Mouse (Mus musculus): ENCODE measurements around the gene Cfap43. TPM values are rescaled to one million over a fixed set of nuclear protein-coding genes. Genes with fewer than 3 reads are reported as not detected.

Gene Cfap43
- polyA plus RNA-seq, 1 experiment from 2014 or later = 0.19 TPM

DNA sequence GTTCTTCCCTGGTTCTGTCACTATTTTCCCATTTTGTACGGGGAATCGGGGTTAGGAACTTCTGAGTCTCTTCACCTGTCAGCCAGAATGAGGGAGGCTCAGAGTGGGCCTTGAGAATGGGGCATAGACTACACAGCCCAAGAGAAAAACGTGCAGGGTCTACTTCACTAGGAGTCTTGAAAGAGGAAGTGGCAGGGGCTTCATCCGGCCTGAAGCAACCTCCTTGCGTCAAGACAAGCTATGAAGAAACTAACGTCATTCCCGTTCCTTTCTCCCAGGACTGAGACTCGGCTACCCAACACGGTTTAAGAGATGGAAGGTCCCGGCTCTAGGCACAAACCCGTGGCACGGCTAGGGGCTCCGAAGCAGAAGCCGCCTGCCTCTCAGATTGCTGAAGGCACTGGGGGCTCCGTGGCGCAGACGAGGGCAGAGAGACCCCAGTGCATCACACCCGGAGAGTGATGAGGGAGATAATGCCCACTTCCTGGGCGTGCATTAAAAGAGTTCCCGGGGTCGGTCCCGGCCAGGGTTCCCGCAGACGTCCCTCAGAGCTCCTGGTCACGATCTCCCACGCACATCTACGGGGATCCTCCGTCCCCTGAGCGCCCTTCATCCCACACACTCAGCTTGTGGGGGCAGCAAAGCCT, 509 bp downstream of the Cfap43 start:
- ATAC-seq (ENCODE audit: insufficient read depth, low FRiP score, low TSS enrichment) = peak; percentile 54
- Histone ChIP-seq H3K9ac (ENCODE audit: low read length) (peak overlapping the region; percentile 93), H3K36me3 (ENCODE audit: control insufficient read depth, insufficient read depth, low read length) (no peaks in the 10 kb centered on the region), H3K4me3 (ENCODE audit: low read depth, low read length) (peak overlapping the region; percentile 80), H3K4me2 (ENCODE audit: low read depth) (peak overlapping the region; percentile 79), H3K4me1 (ENCODE audit: control insufficient read depth, insufficient read depth, low read length) (peaks cover 9% of the 10 kb centered on the region), H3K27me3 (ENCODE audit: control insufficient read depth, insufficient read depth, low read length) (no peaks in the 10 kb centered on the region), H3K27ac (ENCODE audit: low read depth, low read length) (peak overlapping the region; percentile 89), H3K9me3 (ENCODE audit: control insufficient read depth, low read length) (no peaks in the 10 kb centered on the region)
- under 1% methylated on average over 29 of the region's 29 CpGs for WGBS
- DNase-seq (ENCODE audit: low spot score) = no peak

DNA sequence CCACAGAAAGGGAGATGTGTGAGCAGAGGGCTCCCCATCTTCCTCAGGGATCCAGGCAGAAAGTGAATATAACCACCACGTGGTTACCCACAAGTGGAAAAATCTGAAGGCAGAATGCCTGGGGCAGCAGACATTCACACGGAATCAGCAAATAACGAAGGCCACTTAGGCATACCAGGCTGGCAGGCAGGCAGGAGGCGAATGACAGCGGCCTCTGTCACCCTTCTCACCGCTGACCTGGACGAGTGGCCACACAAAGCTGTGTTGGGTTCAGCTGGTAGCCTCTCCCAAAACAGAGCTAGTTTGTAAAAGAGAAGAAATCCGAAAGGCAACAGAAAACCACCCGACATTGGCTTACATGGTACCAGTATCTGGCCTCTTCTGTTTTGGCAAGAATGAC, 1.1 kb downstream of the Cfap43 start:
- ATAC-seq (ENCODE audit: insufficient read depth, low FRiP score, low TSS enrichment) = no peak
- 22% methylated on average over 9 of the region's 9 CpGs for WGBS
- no peaks in the 10 kb centered on the region for H3K9me3 ChIP-seq (ENCODE audit: control insufficient read depth, low read length)
- peaks cover 9% of the 10 kb centered on the region for H3K4me1 ChIP-seq (ENCODE audit: control insufficient read depth, insufficient read depth, low read length)
- no peaks in the 10 kb centered on the region for H3K27me3 ChIP-seq (ENCODE audit: control insufficient read depth, insufficient read depth, low read length)
- no peak overlapping the region for H3K27ac ChIP-seq (ENCODE audit: low read depth, low read length)
- H3K4me2 ChIP-seq (ENCODE audit: low read depth) = peak overlapping the region; percentile 79
- peak overlapping the region; percentile 93 for H3K9ac ChIP-seq (ENCODE audit: low read length)
- no peaks in the 10 kb centered on the region for H3K36me3 ChIP-seq (ENCODE audit: control insufficient read depth, insufficient read depth, low read length)
- no peak for DNase-seq (ENCODE audit: low spot score)
- peak overlapping the region; percentile 80 for H3K4me3 ChIP-seq (ENCODE audit: low read depth, low read length)

DNA sequence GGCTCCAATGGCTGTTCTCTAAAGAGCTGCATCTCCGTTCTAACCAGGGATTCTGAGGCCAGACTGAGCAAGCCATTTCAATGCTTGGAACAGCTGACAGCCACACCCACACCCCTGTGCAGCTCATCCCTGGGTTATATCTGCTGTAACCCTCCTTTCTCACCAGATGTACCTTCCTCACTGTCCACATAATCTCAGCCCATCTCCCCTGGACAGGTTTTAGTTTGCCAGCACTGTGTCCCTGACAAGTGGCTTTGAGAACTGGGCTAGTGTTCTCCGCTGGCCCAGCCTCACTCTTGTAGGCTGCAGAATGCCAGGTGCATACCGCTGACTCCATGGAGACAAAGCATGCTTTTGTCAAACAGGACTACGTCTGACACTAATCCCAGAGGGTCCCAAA, 1.7 kb downstream of the Cfap43 start:
- peak overlapping the region; percentile 93 for H3K9ac ChIP-seq (ENCODE audit: low read length)
- H3K4me3 ChIP-seq (ENCODE audit: low read depth, low read length) = peak overlapping the region; percentile 80
- no peak overlapping the region for H3K27ac ChIP-seq (ENCODE audit: low read depth, low read length)
- WGBS = 21% methylated on average over 4 of the region's 4 CpGs
- no peak for DNase-seq (ENCODE audit: low spot score)
- H3K27me3 ChIP-seq (ENCODE audit: control insufficient read depth, insufficient read depth, low read length) = no peaks in the 10 kb centered on the region
- ATAC-seq (ENCODE audit: insufficient read depth, low FRiP score, low TSS enrichment) = no peak
- peak overlapping the region; percentile 79 for H3K4me2 ChIP-seq (ENCODE audit: low read depth)
- H3K9me3 ChIP-seq (ENCODE audit: control insufficient read depth, low read length) = no peaks in the 10 kb centered on the region
- peaks cover 9% of the 10 kb centered on the region for H3K4me1 ChIP-seq (ENCODE audit: control insufficient read depth, insufficient read depth, low read length)
- no peaks in the 10 kb centered on the region for H3K36me3 ChIP-seq (ENCODE audit: control insufficient read depth, insufficient read depth, low read length)

DNA sequence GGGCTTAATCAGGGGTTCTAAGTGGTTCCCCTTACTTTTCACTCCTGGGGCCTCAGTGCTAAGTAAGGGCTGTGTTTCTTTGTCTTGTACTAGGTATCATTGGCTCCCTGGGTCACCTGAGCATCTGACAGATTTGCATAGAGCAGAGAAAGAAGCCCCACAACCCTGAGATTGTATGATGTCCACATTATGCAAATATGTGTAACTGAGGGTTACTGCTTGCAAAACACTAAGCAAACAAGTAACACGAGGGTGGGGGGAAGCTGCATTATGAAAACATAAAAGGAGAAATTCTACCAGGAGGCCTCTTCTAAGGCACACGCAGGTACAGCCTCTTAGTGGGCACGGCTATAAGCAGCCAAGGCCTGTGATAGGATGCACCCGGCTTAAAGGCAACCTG, 3.8 kb downstream of the Cfap43 start:
- no peaks in the 10 kb centered on the region for H3K27me3 ChIP-seq (ENCODE audit: control insufficient read depth, insufficient read depth, low read length)
- H3K36me3 ChIP-seq (ENCODE audit: control insufficient read depth, insufficient read depth, low read length) = no peaks in the 10 kb centered on the region
- ATAC-seq (ENCODE audit: insufficient read depth, low FRiP score, low TSS enrichment) (no peak), DNase-seq (ENCODE audit: low spot score) (no peak)
- no peak overlapping the region for H3K4me3 ChIP-seq (ENCODE audit: low read depth, low read length)
- no peak overlapping the region for H3K9ac ChIP-seq (ENCODE audit: low read length)
- whole genome bisulfite sequencing = 84% methylated on average over 4 of the region's 4 CpGs
- H3K27ac ChIP-seq (ENCODE audit: low read depth, low read length) = no peak overlapping the region
- no peak overlapping the region for H3K4me2 ChIP-seq (ENCODE audit: low read depth)
- peaks cover 9% of the 10 kb centered on the region for H3K4me1 ChIP-seq (ENCODE audit: control insufficient read depth, insufficient read depth, low read length)
- H3K9me3 ChIP-seq (ENCODE audit: control insufficient read depth, low read length) = no peaks in the 10 kb centered on the region

DNA sequence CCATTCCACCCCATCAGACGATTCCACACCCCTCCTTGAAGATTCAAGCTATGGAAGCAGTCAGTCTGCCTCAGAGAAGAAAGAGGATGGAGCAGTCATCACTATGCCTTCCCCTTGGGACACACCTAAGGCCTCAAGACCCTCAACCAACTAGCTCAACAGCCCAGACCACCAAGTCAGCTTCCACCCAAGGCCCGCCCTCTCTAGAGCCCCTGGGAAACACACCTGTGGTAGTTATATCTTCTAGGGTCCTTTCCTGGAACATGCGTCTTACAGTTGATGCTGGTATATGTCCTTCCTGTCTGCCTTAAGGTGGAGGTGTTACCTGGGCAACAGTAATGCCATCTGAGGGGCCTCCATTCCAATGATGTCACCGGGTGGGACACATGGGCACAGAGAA, 4.9 kb downstream of the Cfap43 start:
- no peaks in the 10 kb centered on the region for H3K9me3 ChIP-seq (ENCODE audit: control insufficient read depth, low read length)
- WGBS = 89% methylated on average over 4 of the region's 4 CpGs
- H3K27ac ChIP-seq (ENCODE audit: low read depth, low read length) = no peak overlapping the region
- H3K4me2 ChIP-seq (ENCODE audit: low read depth) = no peak overlapping the region
- ATAC-seq (ENCODE audit: insufficient read depth, low FRiP score, low TSS enrichment) = no peak
- peaks cover 12% of the 10 kb centered on the region for H3K4me1 ChIP-seq (ENCODE audit: control insufficient read depth, insufficient read depth, low read length)
- no peaks in the 10 kb centered on the region for H3K36me3 ChIP-seq (ENCODE audit: control insufficient read depth, insufficient read depth, low read length)
- no peaks in the 10 kb centered on the region for H3K27me3 ChIP-seq (ENCODE audit: control insufficient read depth, insufficient read depth, low read length)
- no peak overlapping the region for H3K9ac ChIP-seq (ENCODE audit: low read length)
- no peak for DNase-seq (ENCODE audit: low spot score)
- H3K4me3 ChIP-seq (ENCODE audit: low read depth, low read length) = no peak overlapping the region

DNA sequence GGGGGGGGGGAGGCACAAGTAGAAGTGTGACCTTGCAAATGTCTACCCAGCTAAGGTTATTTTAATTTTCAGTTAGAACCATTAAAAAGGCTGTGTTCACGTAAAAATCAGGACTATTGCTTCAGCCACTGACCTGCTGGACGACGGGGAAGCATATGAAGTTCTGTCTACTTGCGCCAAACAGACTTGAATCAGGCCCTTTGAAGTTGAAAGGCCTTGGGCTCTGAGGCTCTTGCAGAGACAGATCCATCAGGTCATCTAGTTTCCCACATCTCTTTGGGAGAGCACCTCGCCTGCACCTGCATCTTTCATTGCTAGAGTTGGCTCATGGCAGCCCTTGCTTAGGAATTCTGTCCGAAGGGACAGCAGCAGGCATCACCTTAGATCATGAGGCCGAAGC, 5.7 kb downstream of the Cfap43 start:
- H3K4me1 ChIP-seq (ENCODE audit: control insufficient read depth, insufficient read depth, low read length) = peaks cover 17% of the 10 kb centered on the region

DNA sequence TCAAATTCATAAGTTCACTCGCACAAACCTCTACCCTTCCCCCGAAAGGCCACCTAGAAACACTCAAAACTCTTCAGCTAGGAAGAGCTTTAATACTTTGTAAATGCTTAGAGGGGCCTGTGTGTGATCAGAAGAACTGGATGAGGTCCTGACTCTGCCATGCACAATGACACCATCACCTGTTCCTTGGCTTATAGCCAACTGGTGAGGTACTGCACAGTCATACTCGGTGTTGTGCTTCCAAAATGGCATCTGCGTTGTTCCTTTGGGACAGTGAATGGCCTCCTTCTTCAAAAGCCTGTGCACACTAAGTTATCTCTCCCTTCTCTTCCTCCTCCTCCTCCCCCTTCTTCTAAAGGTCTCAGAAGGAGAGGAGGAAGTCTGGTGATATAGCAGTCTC, 8.3 kb downstream of the Cfap43 start:
- no peak overlapping the region for H3K9ac ChIP-seq (ENCODE audit: low read length)
- 91% methylated on average over 4 of the region's 4 CpGs for WGBS
- no peaks in the 10 kb centered on the region for H3K27me3 ChIP-seq (ENCODE audit: control insufficient read depth, insufficient read depth, low read length)

More for the DNA sequence above, 5.7 kb downstream of the Cfap43 start:
- Histone ChIP-seq H3K9ac (ENCODE audit: low read length) (no peak overlapping the region), H3K4me3 (ENCODE audit: low read depth, low read length) (no peak overlapping the region), H3K9me3 (ENCODE audit: control insufficient read depth, low read length) (no peaks in the 10 kb centered on the region), H3K27me3 (ENCODE audit: control insufficient read depth, insufficient read depth, low read length) (no peaks in the 10 kb centered on the region), H3K4me2 (ENCODE audit: low read depth) (no peak overlapping the region), H3K36me3 (ENCODE audit: control insufficient read depth, insufficient read depth, low read length) (no peaks in the 10 kb centered on the region), H3K27ac (ENCODE audit: low read depth, low read length) (no peak overlapping the region)
- DNase-seq (ENCODE audit: low spot score) (no peak), ATAC-seq (ENCODE audit: insufficient read depth, low FRiP score, low TSS enrichment) (no peak)
- 67% methylated on average over 7 of the region's 7 CpGs for whole genome bisulfite sequencing

DNA sequence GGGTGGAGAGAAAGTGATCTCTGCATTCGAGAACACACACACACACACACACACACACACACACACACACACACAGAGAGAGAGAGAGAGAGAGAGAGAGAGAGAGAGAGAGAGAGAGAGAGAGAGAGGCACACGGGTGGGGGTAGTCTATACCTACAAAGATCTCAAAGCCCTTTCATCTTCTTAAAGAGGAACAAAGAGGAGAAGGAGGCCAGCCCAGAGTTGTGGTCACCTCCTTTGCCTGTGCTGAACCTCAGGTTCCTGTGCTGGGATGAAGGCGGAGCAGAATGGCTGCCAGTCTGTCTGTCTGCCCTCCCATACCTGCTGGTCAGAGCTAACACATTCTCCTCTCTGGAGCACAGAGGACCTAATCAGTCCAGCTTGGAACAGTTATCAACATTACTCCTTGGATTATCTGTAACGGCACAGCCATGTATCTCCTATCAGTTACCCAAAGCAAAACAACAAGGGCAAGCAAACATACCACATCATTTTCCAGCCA, 8.9 kb downstream of the Cfap43 start:
- DNase-seq (ENCODE audit: low spot score) (no peak), ATAC-seq (ENCODE audit: insufficient read depth, low FRiP score, low TSS enrichment) (no peak)
- H3K4me1 ChIP-seq (ENCODE audit: control insufficient read depth, insufficient read depth, low read length) = peaks cover 7% of the 10 kb centered on the region
- H3K9me3 ChIP-seq (ENCODE audit: control insufficient read depth, low read length) = no peaks in the 10 kb centered on the region
- no peaks in the 10 kb centered on the region for H3K27me3 ChIP-seq (ENCODE audit: control insufficient read depth, insufficient read depth, low read length)
- H3K27ac ChIP-seq (ENCODE audit: low read depth, low read length) = peak overlapping the region; percentile 86
- H3K4me3 ChIP-seq (ENCODE audit: low read depth, low read length) = no peak overlapping the region
- peak overlapping the region; percentile 67 for H3K9ac ChIP-seq (ENCODE audit: low read length)
- H3K36me3 ChIP-seq (ENCODE audit: control insufficient read depth, insufficient read depth, low read length) = no peaks in the 10 kb centered on the region
- H3K4me2 ChIP-seq (ENCODE audit: low read depth) = peak overlapping the region; percentile 45
- 48% methylated on average over 4 of the region's 4 CpGs for WGBS

More for the DNA sequence above, 8.3 kb downstream of the Cfap43 start:
- Histone ChIP-seq H3K27ac (ENCODE audit: low read depth, low read length) (no peak overlapping the region), H3K4me2 (ENCODE audit: low read depth) (no peak overlapping the region), H3K4me3 (ENCODE audit: low read depth, low read length) (no peak overlapping the region), H3K4me1 (ENCODE audit: control insufficient read depth, insufficient read depth, low read length) (peaks cover 7% of the 10 kb centered on the region), H3K36me3 (ENCODE audit: control insufficient read depth, insufficient read depth, low read length) (no peaks in the 10 kb centered on the region), H3K9me3 (ENCODE audit: control insufficient read depth, low read length) (no peaks in the 10 kb centered on the region)
- DNase-seq (ENCODE audit: low spot score) (no peak), ATAC-seq (ENCODE audit: insufficient read depth, low FRiP score, low TSS enrichment) (no peak)
